Mouse (Mus musculus) kidney, postnatal 14 days (tissue): ENCODE results near the gene Mien1.

Source experiments
- DNase-seq: peaks from one replicate; pipeline ENCODE4 v3.0.0; 2022; ENCODE audit warnings: mixed read lengths

The Mien1 gene

GRCm38 (mm10) chr11:98459071-98459741, 20.4 kb upstream of the Mien1 start:
- no peak for DNase-seq

- DNase-seq = no peak
These were observed 19.6 kb upstream of the Mien1 start for GRCm38 (mm10) chr11:98458121-98458990.

DNA sequence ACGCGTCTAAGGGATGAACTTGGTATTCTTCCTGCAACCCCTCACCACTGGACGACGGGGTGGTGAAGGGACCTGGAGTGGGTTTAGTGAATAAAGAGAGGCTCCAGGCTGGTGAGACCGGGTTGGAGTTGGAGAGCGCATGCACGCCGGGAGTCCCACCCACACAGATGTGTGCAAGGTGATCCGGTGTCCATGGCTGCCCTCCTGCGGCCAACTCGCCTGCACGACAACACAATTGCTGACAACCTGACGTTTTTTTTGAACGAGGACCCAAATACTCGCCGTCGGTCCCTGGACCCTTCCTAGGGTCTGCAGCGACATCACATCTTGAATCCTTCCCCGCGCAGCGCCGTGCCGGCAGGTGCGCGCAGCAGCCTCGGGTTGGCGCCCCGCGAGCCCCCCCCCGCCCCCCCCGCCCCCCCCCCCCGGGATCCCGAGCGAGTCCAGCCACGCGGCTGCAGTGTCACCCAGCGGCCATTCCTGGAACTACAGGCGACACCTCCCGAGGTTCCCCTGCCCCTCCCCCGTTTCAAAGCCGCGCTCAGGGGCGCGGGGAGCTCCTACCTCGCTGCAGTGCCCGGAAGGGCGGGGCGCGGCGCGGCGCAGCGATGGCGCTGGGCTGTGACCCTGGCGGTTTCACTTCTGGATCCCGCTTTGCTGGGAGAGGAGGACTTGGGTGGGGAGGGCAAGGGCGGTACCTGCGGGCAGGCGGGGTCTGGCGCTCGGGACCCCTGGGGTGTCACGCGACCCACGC, 18.8 kb upstream of the Mien1 start:
- DNase-seq = peak; percentile 90

DNA sequence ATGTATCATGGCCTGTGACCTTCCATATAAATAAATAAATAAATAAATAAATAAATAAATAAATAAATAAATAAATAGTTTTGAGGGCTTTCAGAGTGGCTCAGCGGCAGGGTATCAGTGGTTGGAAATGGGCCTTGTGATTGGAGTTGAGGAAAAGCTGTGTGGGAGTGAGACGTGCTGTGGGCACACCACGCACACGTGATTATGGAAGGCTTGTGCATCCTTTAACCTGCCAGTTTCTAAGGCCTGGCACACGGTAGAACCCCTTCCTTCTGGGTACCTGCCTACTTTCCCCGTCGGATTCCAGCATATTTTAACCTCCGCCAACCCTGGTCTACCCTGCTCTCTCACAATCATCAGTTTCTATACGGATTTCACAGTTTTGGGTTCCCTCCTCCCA, 18.2 kb upstream of the Mien1 start:
- DNase-seq = no peak

- no peak for DNase-seq
These were observed 17.8 kb upstream of the Mien1 start for GRCm38 (mm10) chr11:98456545-98456944.

GRCm38 (mm10) chr11:98455484-98455883, 16.7 kb upstream of the Mien1 start:
- no peak for DNase-seq

DNA sequence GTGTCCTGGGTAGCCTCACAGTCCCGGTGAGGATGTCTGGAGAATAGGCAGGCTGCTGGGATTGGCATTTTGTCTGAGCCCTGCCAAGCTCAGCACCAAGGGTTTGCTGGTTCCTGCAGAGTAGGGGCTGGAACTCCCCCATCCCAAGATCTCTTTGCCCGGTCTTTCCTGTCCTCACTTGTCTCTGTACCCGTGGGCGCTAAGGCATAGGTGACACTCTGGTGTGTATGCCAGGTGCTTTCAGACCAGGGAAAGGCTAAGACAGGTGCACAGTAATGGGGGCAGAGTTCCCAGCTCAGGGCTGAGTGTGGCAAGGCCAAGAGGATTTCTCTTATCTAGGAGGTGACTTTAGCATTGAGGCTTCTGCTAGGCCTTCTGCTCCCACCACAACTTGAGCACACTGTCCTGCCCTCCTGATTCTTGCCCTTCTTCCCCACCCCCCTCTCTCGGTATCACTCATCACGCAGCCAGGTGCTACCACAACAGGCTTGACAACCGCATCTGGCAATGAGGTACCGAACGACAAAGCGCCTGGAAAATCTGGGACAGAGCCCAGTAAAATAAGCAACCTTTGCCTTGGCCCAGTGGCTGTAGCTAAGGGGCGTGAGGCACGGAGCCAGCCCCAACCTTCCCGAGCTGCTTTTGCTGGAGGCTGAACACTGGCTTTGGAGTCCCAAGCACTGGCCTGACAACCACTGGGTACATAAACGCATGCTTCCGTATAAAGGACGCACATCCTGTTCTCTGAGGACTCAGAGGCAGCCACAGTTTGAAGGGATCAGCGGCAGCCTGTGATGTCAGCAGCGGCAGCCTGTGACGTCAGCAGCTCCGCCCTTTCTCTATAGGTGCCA, 11.4 kb upstream of the Mien1 start:
- DNase-seq = peak; percentile 68

GRCm38 (mm10) chr11:98449419-98449818, 10.6 kb upstream of the Mien1 start:
- DNase-seq = peak; percentile 33

GRCm38 (mm10) chr11:98448191-98448790, 9.5 kb upstream of the Mien1 start:
- DNase-seq = peak; percentile 86

DNA sequence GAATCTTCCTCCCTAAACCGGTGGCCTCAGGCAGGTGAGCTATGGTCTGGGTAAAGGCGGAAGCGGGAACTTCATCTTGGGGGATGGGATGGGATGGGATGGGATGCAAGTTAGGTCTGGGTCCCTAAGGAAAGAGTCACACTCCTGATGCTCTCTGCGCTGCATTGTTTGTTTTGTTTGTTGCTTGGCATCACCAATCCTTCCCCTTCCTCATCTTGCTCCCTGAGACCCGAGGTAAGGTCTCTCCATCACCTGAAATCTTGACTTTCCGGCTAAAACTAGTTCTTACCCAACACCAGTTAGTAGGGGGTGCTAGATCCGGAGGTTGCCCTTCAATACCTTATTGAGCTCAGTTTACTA, 8.7 kb upstream of the Mien1 start:
- DNase-seq = no peak

DNA sequence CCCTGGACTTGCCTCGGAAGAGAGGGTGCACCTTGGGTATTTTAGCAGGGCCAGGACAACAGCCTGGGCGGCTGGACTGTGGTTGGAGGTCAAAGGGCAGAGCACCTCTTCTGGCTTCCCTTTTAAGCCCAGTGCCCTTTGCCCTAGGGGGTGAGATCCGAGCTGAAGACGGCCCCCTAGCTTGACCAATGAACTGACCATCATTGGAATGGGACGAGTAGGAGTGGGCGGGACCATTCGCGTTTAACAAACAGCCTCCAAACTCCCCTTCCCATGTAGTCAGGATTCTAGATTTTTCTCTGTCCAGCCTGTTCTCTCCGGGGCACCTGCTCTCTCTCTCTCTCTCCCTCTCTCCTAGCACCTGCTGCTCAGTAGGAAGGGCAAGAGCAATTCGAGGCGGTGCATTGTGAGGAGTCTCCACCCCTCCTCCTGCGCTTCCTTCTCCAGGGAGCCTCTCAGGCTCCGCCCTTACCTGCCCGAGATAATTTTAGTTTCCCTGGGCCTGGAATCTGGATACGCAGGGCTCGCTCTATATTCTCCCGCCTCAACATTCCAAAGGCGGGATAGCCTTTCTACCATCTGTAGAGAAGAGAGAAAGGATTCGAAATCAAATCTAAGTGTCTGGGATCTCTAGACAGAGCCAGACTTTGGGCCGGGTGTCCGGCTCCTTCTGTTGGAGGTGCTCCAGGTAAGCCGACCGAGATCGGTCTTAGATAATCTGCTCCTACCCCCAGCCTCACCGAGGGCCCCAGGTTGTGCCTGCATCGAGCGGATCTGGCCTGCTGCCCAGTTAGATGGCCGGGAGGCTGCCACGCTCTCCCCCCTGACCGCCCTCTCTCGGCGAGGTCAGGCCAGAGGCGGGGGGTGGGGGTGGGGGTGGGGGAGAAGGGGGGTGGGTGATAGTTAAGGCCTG, 8.0 kb upstream of the Mien1 start:
- DNase-seq = peak; percentile 88

- no peak for DNase-seq
These were observed 7.4 kb upstream of the Mien1 start, which contains the start of gene Grb7 for GRCm38 (mm10) chr11:98446213-98446561. Gene Grb7 (plus strand): TSS chr11:98446394.

GRCm38 (mm10) chr11:98445679-98446078, 6.9 kb upstream of the Mien1 start:
- peak; percentile 65 for DNase-seq

GRCm38 (mm10) chr11:98445238-98445637, 6.4 kb upstream of the Mien1 start:
- peak; percentile 34 for DNase-seq

DNA sequence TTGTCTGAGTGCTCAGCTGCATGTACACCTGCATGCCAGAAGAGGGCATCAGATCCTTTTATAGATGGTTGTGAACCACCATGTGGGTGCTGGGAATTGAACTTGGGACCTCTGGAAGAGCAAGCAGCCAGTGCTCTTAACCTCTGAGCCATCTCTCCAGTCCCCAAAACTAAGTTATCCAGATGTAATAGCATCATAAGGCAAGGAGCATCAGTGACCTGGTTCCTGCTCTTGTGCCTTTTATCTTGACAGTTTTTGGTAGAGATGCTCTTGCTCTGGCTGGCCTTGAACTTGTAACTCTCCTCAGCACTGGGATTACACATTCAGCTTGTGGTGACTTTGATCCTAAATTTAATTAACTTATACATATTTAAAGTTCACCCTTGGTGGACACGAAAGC, 4.9 kb upstream of the Mien1 start:
- no peak for DNase-seq

GRCm38 (mm10) chr11:98437441-98437840, 1.4 kb downstream of the Mien1 start:
- DNase-seq = peak; percentile 41

GRCm38 (mm10) chr11:98435723-98436122, 3.1 kb downstream of the Mien1 start:
- DNase-seq = no peak

DNA sequence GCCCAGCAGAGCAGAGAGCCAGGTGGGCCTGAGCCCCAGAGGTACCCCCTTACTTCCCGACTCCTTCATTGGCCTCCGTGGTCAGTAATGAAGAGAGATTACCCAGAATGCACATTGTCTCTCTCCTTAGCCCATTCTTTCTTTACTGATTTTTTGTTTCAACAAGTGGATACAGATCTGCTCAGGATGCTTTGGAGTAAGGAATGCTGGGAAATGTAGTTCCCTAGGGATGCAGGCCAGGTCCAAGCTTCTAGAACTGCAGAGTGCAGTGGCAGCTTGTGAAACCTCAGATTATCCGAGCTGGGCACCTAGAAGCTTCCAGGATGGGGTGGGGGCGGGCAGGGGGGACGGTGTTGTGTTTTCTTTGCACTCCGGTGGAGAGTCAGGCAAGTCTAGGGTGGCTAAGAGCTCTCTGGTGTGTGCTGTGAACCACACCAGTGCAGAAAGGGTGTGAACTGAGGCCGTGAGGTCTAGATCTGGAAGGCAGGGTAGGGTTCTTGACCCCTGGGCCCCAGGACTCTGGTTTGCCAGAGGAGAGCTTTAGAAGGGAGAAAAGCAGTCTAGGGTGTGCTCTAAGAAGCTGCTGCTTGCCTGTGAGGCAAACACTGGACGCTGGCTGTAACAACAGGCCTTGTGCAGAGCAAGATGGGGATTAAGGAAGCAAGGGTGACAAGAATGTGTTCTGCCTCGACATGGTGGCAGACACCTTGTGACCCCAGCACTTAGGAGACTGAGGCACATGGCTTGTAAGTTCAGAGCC, 6.9 kb downstream of the Mien1 start:
- DNase-seq = no peak

DNA sequence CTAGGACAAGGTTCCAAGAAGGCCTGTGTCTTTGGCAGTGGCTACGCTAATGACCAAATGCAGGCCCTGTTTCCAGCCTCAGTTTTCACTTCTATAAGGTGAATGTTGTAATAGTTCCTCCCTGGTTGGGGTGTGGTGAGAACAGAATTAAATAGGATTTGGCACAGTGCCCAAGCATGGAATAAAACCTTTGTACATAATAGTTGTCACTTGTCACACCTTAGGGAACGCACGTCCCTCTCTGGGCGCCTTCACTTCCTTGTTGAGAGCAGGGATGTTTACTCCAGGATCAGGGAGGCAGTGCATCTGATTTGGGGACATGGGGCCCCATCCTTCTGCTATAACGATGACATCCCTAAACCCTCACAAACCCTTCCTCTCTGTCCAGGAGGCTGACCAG, 10.4 kb downstream of the Mien1 start:
- no peak for DNase-seq

GRCm38 (mm10) chr11:98426592-98426991, 12.2 kb downstream of the Mien1 start:
- peak; percentile 58 for DNase-seq
